Mouse (Mus musculus) lung, embryonic 15.5 days (tissue): Measurements from ENCODE around the gene Hoxa4. TPM values are rescaled to one million over a fixed set of nuclear protein-coding genes. Genes with fewer than 3 reads are reported as not detected.

Experiments
- microRNA counts: library from miRNA; unstranded; fragments of <30 nt; microRNA quantifications from one replicate; lab custom pipeline; 2016
- microRNA-seq: library from miRNA; unstranded; fragments of <30 nt; microRNA quantifications from one replicate; pipeline ENCODE4, GENCODE M21; 2016
- polyA plus RNA-seq: library from polyadenylated mRNA; unstranded; fragments of >200 nt; fragmentation: Nextera tagmentation; extraction: Ambion mirVana; gene quantifications from 2 replicates; pipeline ENCODE4 v1.2.1, GENCODE M21; 2015

Gene Hoxa4
- polyA plus RNA-seq, 1 experiment from 2014 or later: 4.2 TPM

MicroRNAs encoded within 50 kb of the gene (microRNA counts, 519-probe panel; counts per million panel counts)
- 1,298 counts per million, percentile 6 among the panel's probes with 10 or more counts for microRNA mmu-miR-196b (lab: Ali Mortazavi, UCI)

Small RNAs within 50 kb of the gene (microRNA-seq; reads per million reads assigned to microRNA genes)
- gene Mir196b: 98.6 reads per million, percentile 53 among the genes with 10 or more reads in this experiment

Other genes with a start within 250 kb of the Hoxa4 start
- gene Skap2, start 179.2 kb downstream of the Hoxa4 start, polyA plus RNA-seq: 59.3 and 65.0 TPM in 2 replicates
- 1.3 and 1.4 TPM in 2 replicates for gene Hoxa1, start 33.4 kb downstream of the Hoxa4 start, polyA plus RNA-seq
- 11.4 and 13.0 TPM in 2 replicates for gene Hoxa2, start 26.9 kb downstream of the Hoxa4 start, polyA plus RNA-seq
- gene 5730596B20Rik, start 14.3 kb downstream of the Hoxa4 start, polyA plus RNA-seq: 2.1 and 2.3 TPM in 2 replicates
- 48.2 and 48.7 TPM in 2 replicates for gene Hoxa5, start 12.8 kb upstream of the Hoxa4 start, polyA plus RNA-seq
- 2.9 and 3.1 TPM in 2 replicates for gene Hoxa6, start 17.0 kb upstream of the Hoxa4 start, polyA plus RNA-seq
- gene Hoxa3, start 21.6 kb upstream of the Hoxa4 start, polyA plus RNA-seq: 7.5 and 9.4 TPM in 2 replicates
- not detected in 2 replicates for gene Gm28308, start 21.6 kb upstream of the Hoxa4 start, polyA plus RNA-seq
- gene Hoxa7, start 30.1 kb upstream of the Hoxa4 start, polyA plus RNA-seq: 4.9 and 5.5 TPM in 2 replicates
- 0.16 and 0.29 TPM in 2 replicates for gene Hoxa9, start 39.3 kb upstream of the Hoxa4 start, polyA plus RNA-seq
- gene Hoxa10, start 49.1 kb upstream of the Hoxa4 start, polyA plus RNA-seq: 0.17 TPM in 1 of 2 replicates, not detected in the other
- not detected in 2 replicates for gene Hoxa11, start 54.1 kb upstream of the Hoxa4 start, polyA plus RNA-seq
- gene Hoxa13, start 69.1 kb upstream of the Hoxa4 start, polyA plus RNA-seq: not detected in 2 replicates
- 0.06 and 0.10 TPM in 2 replicates for gene Evx1, start 121.7 kb upstream of the Hoxa4 start, polyA plus RNA-seq